Mouse (Mus musculus) megakaryocyte, embryonic 14.5 days (primary cell): ENCODE results near the gene Rgs14. TPM values are rescaled to one million over a fixed set of nuclear protein-coding genes. Genes with fewer than 3 reads are reported as not detected.

Source experiments
- H3K27me3 ChIP-seq: replicated peaks from 2 replicates; pipeline ENCODE3; 2012; ENCODE audit warnings: inconsistent platforms
- H3K36me3 ChIP-seq: replicated peaks from 2 replicates; pipeline ENCODE3; 2012; ENCODE audit warnings: low read length, inconsistent platforms, mixed read lengths
- H3K4me1 ChIP-seq: 2 replicates; pipeline ENCODE4 v1.6.1; 2012; ENCODE audit warnings: inconsistent platforms
- H3K4me3 ChIP-seq: replicated peaks from 2 replicates; pipeline ENCODE3; 2012; ENCODE audit warnings: moderate library complexity, mild to moderate bottlenecking, inconsistent platforms
- H3K9me3 ChIP-seq: 2 replicates; pipeline ENCODE4 v1.6.1; 2012; ENCODE audit warnings: inconsistent platforms
- FLI1 ChIP-seq: IDR thresholded peaks from 2 replicates; pipeline ENCODE4 v1.6.1; 2012; ENCODE audit warnings: low read length, inconsistent platforms, mixed read lengths
- GATA1 ChIP-seq: IDR thresholded peaks from 3 replicates; pipeline ENCODE4 v1.6.1; 2012; ENCODE audit warnings: mixed read lengths, low read length, inconsistent platforms, borderline replicate concordance
- polyA plus RNA-seq: library from polyadenylated mRNA; stranded (reverse); fragments of >175 nt; gene quantifications from 2 replicates; pipeline ENCODE4 v1.2.3, GENCODE M21; 2012; ENCODE audit warnings: low replicate concordance; ENCODE audit not compliant: insufficient read depth

Gene Rgs14
- polyA plus RNA-seq, 1 experiment = 8.4 TPM

- peaks cover 68% of the 10 kb centered on the region for H3K4me1 ChIP-seq
- no peak for TF ChIP-seq FLI1
- no peak for TF ChIP-seq GATA1
- peaks cover 22% of the 10 kb centered on the region for H3K36me3 ChIP-seq
Measured at GRCm38 (mm10) chr13:55329109-55329682, 40.3 kb upstream of the Rgs14 start.

GRCm38 (mm10) chr13:55329683-55330566 is 39.6 kb upstream of the Rgs14 start, which contains the start of gene Mxd3:
Mxd3 (minus strand) TSS chr13:55329823.
- Histone ChIP-seq H3K9me3 (no peaks in the 10 kb centered on the region), H3K4me1 (peaks cover 64% of the 10 kb centered on the region), H3K4me3 (peak within 1 kb of the TSS; percentile 94), H3K36me3 (peaks cover 16% of the 10 kb centered on the region), H3K27me3 (peaks cover 8% of the 10 kb centered on the region)
- TF ChIP-seq GATA1 (no peak), FLI1 (peak; percentile 60; the same call in 1 of the 2 replicates)

More at GRCm38 (mm10) chr13:55329109-55329682, 40.3 kb upstream of the Rgs14 start:
- Histone ChIP-seq H3K4me3 (peak overlapping the region; percentile 94), H3K27me3 (peaks cover 6% of the 10 kb centered on the region), H3K9me3 (no peaks in the 10 kb centered on the region)

GRCm38 (mm10) chr13:55330567-55331400 is 38.7 kb upstream of the Rgs14 start:
- peaks cover 8% of the 10 kb centered on the region for H3K36me3 ChIP-seq
- TF ChIP-seq FLI1 (no peak), GATA1 (no peak)
- H3K27me3 ChIP-seq = peaks cover 13% of the 10 kb centered on the region
- H3K4me3 ChIP-seq = peak overlapping the region; percentile 94
- no peaks in the 10 kb centered on the region for H3K9me3 ChIP-seq
- peaks cover 68% of the 10 kb centered on the region for H3K4me1 ChIP-seq

- peaks cover 62% of the 10 kb centered on the region for H3K4me1 ChIP-seq
- peaks cover 19% of the 10 kb centered on the region for H3K27me3 ChIP-seq
- H3K4me3 ChIP-seq = no peak overlapping the region
- TF ChIP-seq GATA1 (no peak), FLI1 (no peak)
- H3K36me3 ChIP-seq = no peaks in the 10 kb centered on the region
- H3K9me3 ChIP-seq = no peaks in the 10 kb centered on the region
Measured at GRCm38 (mm10) chr13:55332331-55332730, 37.2 kb upstream of the Rgs14 start.

- no peak for TF ChIP-seq GATA1
- TF ChIP-seq FLI1 = no peak
- Histone ChIP-seq H3K4me1 (peaks cover 50% of the 10 kb centered on the region), H3K4me3 (no peak overlapping the region), H3K36me3 (no peaks in the 10 kb centered on the region), H3K9me3 (no peaks in the 10 kb centered on the region), H3K27me3 (peaks cover 19% of the 10 kb centered on the region)
Measured at GRCm38 (mm10) chr13:55335701-55336100, 33.8 kb upstream of the Rgs14 start.

GRCm38 (mm10) chr13:55337341-55337975 is 32.1 kb upstream of the Rgs14 start:
- Histone ChIP-seq H3K36me3 (peaks cover under 1% of the 10 kb centered on the region), H3K4me1 (peaks cover 33% of the 10 kb centered on the region), H3K9me3 (no peaks in the 10 kb centered on the region), H3K27me3 (peaks cover 19% of the 10 kb centered on the region), H3K4me3 (no peak overlapping the region)
- TF ChIP-seq GATA1 = no peak
- TF ChIP-seq FLI1 = no peak

GRCm38 (mm10) chr13:55338131-55339054 is 31.1 kb upstream of the Rgs14 start:
- peaks cover 10% of the 10 kb centered on the region for H3K36me3 ChIP-seq
- H3K4me1 ChIP-seq = peaks cover 28% of the 10 kb centered on the region
- no peak overlapping the region for H3K4me3 ChIP-seq
- H3K27me3 ChIP-seq = peaks cover 18% of the 10 kb centered on the region
- H3K9me3 ChIP-seq = no peaks in the 10 kb centered on the region
- TF ChIP-seq FLI1 (no peak), GATA1 (no peak)

GRCm38 (mm10) chr13:55339259-55339658 is 30.3 kb upstream of the Rgs14 start:
- Histone ChIP-seq H3K4me3 (peak overlapping the region; percentile 57), H3K4me1 (peaks cover 36% of the 10 kb centered on the region), H3K36me3 (peaks cover 18% of the 10 kb centered on the region), H3K27me3 (peaks cover 13% of the 10 kb centered on the region), H3K9me3 (no peaks in the 10 kb centered on the region)
- TF ChIP-seq FLI1 (no peak), GATA1 (no peak)

GRCm38 (mm10) chr13:55342469-55342868 is 27.1 kb upstream of the Rgs14 start:
- H3K36me3 ChIP-seq = peaks cover 51% of the 10 kb centered on the region
- no peak for TF ChIP-seq FLI1
- TF ChIP-seq GATA1 = no peak

More at GRCm38 (mm10) chr13:55342469-55342868, 27.1 kb upstream of the Rgs14 start:
- Histone ChIP-seq H3K4me3 (no peak overlapping the region), H3K4me1 (peaks cover 47% of the 10 kb centered on the region), H3K27me3 (no peaks in the 10 kb centered on the region), H3K9me3 (no peaks in the 10 kb centered on the region)
